Mouse (Mus musculus): ENCODE results near the gene Rrp12. TPM values are rescaled to one million over a fixed set of nuclear protein-coding genes. Genes with fewer than 3 reads are reported as not detected.

Rrp12 gene
- polyA plus RNA-seq (2015; fragmentation: Nextera tagmentation; extraction: Ambion mirVana), result 4.1 and 4.3 TPM in 2 replicates

DNA sequence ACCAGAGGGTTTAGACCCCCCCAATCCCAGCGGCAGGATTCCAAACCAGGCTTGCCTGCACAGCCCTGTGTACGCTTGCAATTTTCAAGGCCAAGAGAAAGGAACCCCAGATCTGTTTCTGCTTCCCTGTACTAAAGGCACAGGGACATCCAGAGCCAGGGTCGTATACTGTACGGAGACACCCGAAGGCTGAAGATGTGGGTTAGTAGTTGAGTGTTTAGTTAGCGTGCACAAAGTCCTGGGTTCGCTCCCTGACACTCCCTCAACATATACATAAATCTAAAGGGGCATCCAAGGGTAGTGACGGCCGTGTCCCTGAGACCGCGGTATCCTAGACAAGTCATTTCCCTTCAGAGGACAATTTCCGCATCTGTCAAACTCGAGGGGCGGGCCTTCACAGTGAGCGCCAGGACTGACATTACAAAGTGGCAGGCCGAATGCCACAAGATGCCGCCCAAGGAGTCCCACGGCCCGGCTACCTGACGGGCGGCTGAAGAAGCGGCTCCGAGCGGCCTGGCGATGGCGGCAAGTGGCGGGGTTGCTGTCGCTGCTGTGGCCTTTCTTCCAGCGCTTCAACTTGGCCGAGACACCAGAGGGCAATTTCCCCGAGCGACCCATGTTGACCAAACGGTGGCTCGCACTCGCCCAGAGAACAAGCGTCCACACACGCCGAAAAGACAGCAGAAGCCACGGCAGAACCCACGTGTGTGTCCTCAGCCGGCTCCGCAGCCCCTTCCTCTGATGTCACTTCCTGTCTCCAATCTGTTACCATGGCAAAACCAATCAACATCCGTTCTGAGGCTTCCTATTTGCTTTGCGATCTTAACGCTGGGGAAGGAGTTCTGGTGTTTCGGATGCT lies at the start of gene Rrp12:
Gene Rrp12, minus strand, starts transcription at position 714 of the 859 bp plus-strand sequence.
- H3K4me2 ChIP-seq (ENCODE audit: low read depth, low read length), result peak within 1 kb of the TSS; percentile 89
- H3K27ac ChIP-seq (ENCODE audit: low read depth), result peak within 1 kb of the TSS; percentile 62

DNA sequence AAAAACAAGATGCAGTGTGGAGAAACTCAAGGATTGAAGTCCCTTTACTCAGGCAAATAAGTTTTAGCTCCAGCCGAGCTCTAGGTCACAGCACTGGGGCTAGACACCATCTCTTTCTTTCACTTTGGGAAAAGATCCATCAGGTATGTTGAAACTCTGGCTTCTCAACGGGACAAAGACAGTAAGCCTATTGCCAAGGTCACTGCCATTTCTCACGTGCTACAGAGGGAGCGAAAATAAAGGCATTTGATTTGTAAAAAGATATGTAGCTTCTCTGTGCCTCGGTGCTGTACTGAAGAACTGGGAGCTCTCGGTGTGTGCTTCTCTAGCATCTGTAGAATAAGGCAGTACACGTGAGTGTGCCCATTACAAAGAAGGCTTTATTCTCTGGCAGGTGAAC lies 47.9 kb upstream of the Rrp12 start:
- Histone ChIP-seq H3K4me3 (ENCODE audit: low read depth, low read length) (no peak overlapping the region), H3K9me3 (ENCODE audit: low read length) (no peaks in the 10 kb centered on the region), H3K27ac (ENCODE audit: low read depth) (no peak overlapping the region), H3K9ac (replicated peaks) (no peak overlapping the region), H3K36me3 (replicated peaks; ENCODE audit: insufficient read depth, low read length) (peaks cover 88% of the 10 kb centered on the region), H3K4me1 (ENCODE audit: insufficient read depth) (no peaks in the 10 kb centered on the region; the same call in 1 of the 2 replicates), H3K4me2 (ENCODE audit: low read depth, low read length) (no peak overlapping the region), H3K27me3 (ENCODE audit: insufficient read depth, low read length) (no peaks in the 10 kb centered on the region)
- no peak for TF ChIP-seq CTCF (IDR thresholded peaks at IDR 0.05; ENCODE audit: low read depth)
- no peak for TF ChIP-seq EP300 (IDR thresholded peaks at IDR 0.05; ENCODE audit: low read depth)
- DNase-seq, result no peak
- no peak for ATAC-seq
- WGBS (ENCODE audit: insufficient replicate concordance), result 85% methylated on average over 7 of the region's 7 CpGs

More for the DNA sequence above, at the start of gene Rrp12:
- Histone ChIP-seq H3K36me3 (replicated peaks; ENCODE audit: insufficient read depth, low read length) (0 out of 2 replicates have a peak, but pooled peaks cover 3% of the 10 kb centered on the region), H3K9me3 (ENCODE audit: low read length) (no peaks in the 10 kb centered on the region), H3K27me3 (ENCODE audit: insufficient read depth, low read length) (no peaks in the 10 kb centered on the region), H3K4me1 (ENCODE audit: insufficient read depth) (peaks cover 18% of the 10 kb centered on the region), H3K9ac (replicated peaks) (peak within 1 kb of the TSS; percentile 65), H3K4me3 (ENCODE audit: low read depth, low read length) (peak within 1 kb of the TSS; percentile 73)
- WGBS (ENCODE audit: insufficient replicate concordance), result under 1% methylated on average over 46 of the region's 46 CpGs
- TF ChIP-seq EP300 (IDR thresholded peaks at IDR 0.05; ENCODE audit: low read depth), result no peak
- ATAC-seq (peak; percentile 93), DNase-seq (peak; percentile 82)

DNA sequence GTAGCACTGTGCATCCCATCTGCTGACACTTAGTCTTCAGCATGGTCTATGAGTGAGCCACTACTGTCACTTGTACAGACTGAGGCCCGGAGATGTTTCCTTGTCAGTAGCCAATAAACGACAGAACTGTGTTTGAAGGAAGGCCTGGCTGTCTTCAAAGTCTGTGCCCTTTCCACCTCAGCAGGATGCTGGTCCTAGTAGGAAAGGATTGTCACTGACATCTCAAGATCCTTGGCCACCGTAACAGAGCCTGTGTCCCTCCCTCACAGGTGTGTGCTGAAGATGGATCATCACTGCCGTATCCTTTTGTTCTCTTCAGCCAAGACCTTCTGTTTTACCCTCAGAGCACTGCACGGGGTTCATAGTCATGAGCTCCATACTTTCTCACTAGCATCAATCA lies 42.6 kb upstream of the Rrp12 start:
- no peak for ATAC-seq
- no peaks in the 10 kb centered on the region for H3K9me3 ChIP-seq (ENCODE audit: low read length)
- H3K27me3 ChIP-seq (ENCODE audit: insufficient read depth, low read length), result no peaks in the 10 kb centered on the region
- no peak overlapping the region for H3K4me3 ChIP-seq (ENCODE audit: low read depth, low read length)
- WGBS (ENCODE audit: insufficient replicate concordance), result 87% methylated on average over 5 of the region's 5 CpGs
- H3K36me3 ChIP-seq (replicated peaks; ENCODE audit: insufficient read depth, low read length), result peaks cover 57% of the 10 kb centered on the region
- no peak overlapping the region for H3K9ac ChIP-seq (replicated peaks)
- peaks cover 8% of the 10 kb centered on the region for H3K4me1 ChIP-seq (ENCODE audit: insufficient read depth)
- TF ChIP-seq EP300 (IDR thresholded peaks at IDR 0.05; ENCODE audit: low read depth), result no peak
- no peak for TF ChIP-seq CTCF (IDR thresholded peaks at IDR 0.05; ENCODE audit: low read depth)
- H3K4me2 ChIP-seq (ENCODE audit: low read depth, low read length), result no peak overlapping the region
- no peak for DNase-seq
- H3K27ac ChIP-seq (ENCODE audit: low read depth), result no peak overlapping the region

DNA sequence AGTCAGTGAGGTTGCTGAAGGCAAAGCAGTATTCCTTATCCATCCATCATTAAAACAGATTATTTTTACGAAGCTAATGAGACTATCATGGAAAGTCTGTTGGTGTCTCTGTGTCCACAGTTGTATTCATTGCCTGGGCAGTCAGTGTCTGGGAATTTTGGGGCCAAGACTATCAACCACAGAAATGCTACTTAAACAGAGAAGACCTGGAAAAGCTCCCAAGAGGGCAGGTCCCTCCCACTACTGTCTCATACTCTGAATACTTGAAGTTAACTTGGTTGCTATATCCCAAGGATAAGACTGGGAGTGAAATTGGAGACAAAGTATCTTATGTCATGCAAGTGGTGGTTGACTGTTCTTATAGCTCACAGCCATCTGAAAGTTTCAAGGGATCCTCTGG lies 39.9 kb upstream of the Rrp12 start:
- H3K27me3 ChIP-seq (ENCODE audit: insufficient read depth, low read length), result no peaks in the 10 kb centered on the region
- no peak overlapping the region for H3K27ac ChIP-seq (ENCODE audit: low read depth)
- peaks cover 39% of the 10 kb centered on the region for H3K36me3 ChIP-seq (replicated peaks; ENCODE audit: insufficient read depth, low read length)
- H3K4me3 ChIP-seq (ENCODE audit: low read depth, low read length), result no peak overlapping the region
- H3K4me1 ChIP-seq (ENCODE audit: insufficient read depth), result peaks cover 15% of the 10 kb centered on the region
- TF ChIP-seq EP300 (IDR thresholded peaks at IDR 0.05; ENCODE audit: low read depth) (no peak), CTCF (IDR thresholded peaks at IDR 0.05; ENCODE audit: low read depth) (no peak)
- ATAC-seq (no peak), DNase-seq (no peak)
- no peaks in the 10 kb centered on the region for H3K9me3 ChIP-seq (ENCODE audit: low read length)
- WGBS (ENCODE audit: insufficient replicate concordance), result 71% methylated on average over 1 of the region's 1 CpGs
- no peak overlapping the region for H3K9ac ChIP-seq (replicated peaks)
- no peak overlapping the region for H3K4me2 ChIP-seq (ENCODE audit: low read depth, low read length)

DNA sequence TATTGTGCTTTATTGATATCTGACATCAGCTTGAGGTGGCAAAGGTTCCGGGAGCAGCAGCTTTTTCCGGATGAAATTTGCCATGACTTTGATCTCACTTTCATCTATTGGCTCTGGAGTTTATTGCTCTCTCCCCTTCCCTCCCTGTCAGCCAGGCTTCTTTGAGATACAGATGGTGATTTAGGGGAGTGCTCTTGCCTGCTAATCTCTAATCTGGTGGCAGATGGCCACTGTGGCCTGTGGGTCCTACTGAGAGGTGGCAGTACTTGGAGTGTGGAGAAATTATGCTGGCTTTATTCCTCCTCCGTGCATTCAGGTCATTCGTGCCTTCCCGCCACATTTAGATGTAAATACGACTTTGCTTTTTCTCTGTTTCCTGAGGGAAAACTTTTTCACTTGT lies 38.2 kb upstream of the Rrp12 start:
- DNase-seq (no peak), ATAC-seq (no peak)
- peak overlapping the region; percentile 98 for H3K4me3 ChIP-seq (ENCODE audit: low read depth, low read length)
- H3K36me3 ChIP-seq (replicated peaks; ENCODE audit: insufficient read depth, low read length), result peaks cover 24% of the 10 kb centered on the region
- H3K9ac ChIP-seq (replicated peaks), result peak overlapping the region; percentile 90
- H3K9me3 ChIP-seq (ENCODE audit: low read length), result no peaks in the 10 kb centered on the region
- H3K27ac ChIP-seq (ENCODE audit: low read depth), result no peak overlapping the region
- TF ChIP-seq EP300 (IDR thresholded peaks at IDR 0.05; ENCODE audit: low read depth), result no peak
- TF ChIP-seq CTCF (IDR thresholded peaks at IDR 0.05; ENCODE audit: low read depth), result no peak
- 22% methylated on average over 6 of the region's 6 CpGs for WGBS (ENCODE audit: insufficient replicate concordance)
- H3K4me1 ChIP-seq (ENCODE audit: insufficient read depth), result peaks cover 15% of the 10 kb centered on the region
- H3K27me3 ChIP-seq (ENCODE audit: insufficient read depth, low read length), result no peaks in the 10 kb centered on the region
- H3K4me2 ChIP-seq (ENCODE audit: low read depth, low read length), result peak overlapping the region; percentile 98

DNA sequence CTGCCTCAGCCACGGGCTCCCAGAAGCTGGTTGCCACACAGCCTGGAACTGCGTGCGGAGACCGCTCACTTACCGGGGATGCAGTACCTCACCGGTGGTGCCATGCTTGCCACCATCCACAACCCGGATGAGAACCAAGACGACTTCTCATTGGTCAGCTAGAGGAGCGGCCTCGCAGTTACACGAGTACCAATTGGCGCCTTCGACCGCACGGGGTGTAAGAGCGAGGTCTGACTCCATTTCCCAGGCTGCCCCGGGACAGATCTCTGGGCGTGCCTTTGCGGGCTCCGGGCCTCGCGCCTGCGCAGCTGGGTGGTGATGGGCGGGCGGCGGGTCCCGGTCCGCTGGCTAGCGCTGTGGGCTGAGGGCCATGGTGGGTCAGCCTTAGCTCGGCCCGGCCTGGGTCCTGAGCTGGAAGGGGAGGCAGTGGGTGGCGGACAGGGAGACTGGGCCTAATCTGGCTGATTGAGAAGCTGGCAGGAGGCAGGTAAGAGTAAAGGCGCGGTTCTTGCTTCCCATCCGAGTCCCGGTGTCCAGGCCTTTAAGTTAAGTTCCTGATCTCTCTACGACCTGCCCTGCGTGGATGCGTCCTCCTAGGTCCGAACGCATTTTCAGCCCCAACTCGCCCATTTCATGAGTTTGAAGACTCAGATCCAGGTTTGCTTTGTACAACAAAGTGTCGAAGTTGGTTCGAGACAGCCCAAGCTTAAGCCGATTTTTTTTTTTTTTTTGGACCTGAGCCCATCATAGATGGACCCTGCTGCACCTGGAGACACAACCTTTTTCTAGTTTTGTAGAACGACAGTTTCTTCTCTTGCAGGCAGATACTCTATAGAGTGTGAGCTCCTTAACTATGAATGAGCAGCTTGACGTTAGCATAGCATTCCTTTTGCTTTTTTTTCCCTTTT lies 37.5 kb upstream of the Rrp12 start, which contains the start of the genes Exosc1 and Zdhhc16:
Gene Exosc1, minus strand, starts transcription at position 245 of the 908 bp plus-strand sequence.
Gene Zdhhc16, plus strand, starts transcription at position 302 of the 908 bp plus-strand sequence.
- no peaks in the 10 kb centered on the region for H3K27me3 ChIP-seq (ENCODE audit: insufficient read depth, low read length)
- peak; percentile 97 for DNase-seq
- peak within 1 kb of the TSS; percentile 98 for H3K4me2 ChIP-seq (ENCODE audit: low read depth, low read length)
- TF ChIP-seq CTCF (IDR thresholded peaks at IDR 0.05; ENCODE audit: low read depth), result 0 out of 2 replicates have a peak, but pooled peaks have one; percentile 11
- no peak for TF ChIP-seq EP300 (IDR thresholded peaks at IDR 0.05; ENCODE audit: low read depth)
- no peaks in the 10 kb centered on the region for H3K9me3 ChIP-seq (ENCODE audit: low read length)
- ATAC-seq, result peak; percentile 100
- H3K9ac ChIP-seq (replicated peaks), result peak within 1 kb of the TSS; percentile 90
- peak within 1 kb of the TSS; percentile 80 for H3K27ac ChIP-seq (ENCODE audit: low read depth)
- H3K4me1 ChIP-seq (ENCODE audit: insufficient read depth), result peaks cover 15% of the 10 kb centered on the region
- under 1% methylated on average over 47 of the region's 47 CpGs for WGBS (ENCODE audit: insufficient replicate concordance)
- H3K4me3 ChIP-seq (ENCODE audit: low read depth, low read length), result peak within 1 kb of the TSS; percentile 98
- H3K36me3 ChIP-seq (replicated peaks; ENCODE audit: insufficient read depth, low read length), result peaks cover 24% of the 10 kb centered on the region

Measured in liver, postnatal 0 days (tissue).